Mouse (Mus musculus) frontal cortex, adult 2 months (tissue): ENCODE results near the gene Lilra6. TPM values are rescaled to one million over a fixed set of nuclear protein-coding genes. Genes with fewer than 3 reads are reported as not detected.
"Not testable (repeated sequence)": the region's sequence is repeated elsewhere in the genome, so short reads cannot be mapped to it uniquely, and the experiment has no call there.

Experiments used
- DNase-seq, 2 experiments: peaks; one replicate each; pipeline ENCODE4 v3.0.0; 2022; ENCODE audit warnings: low spot score in 1 of 2; ENCODE audit errors: extremely low spot score in 1 of 2
- polyA plus RNA-seq: library from polyadenylated mRNA; depleted of rRNA; stranded (reverse); fragments of >200 nt; gene quantifications from 2 replicates; pipeline ENCODE4 v1.2.3, GENCODE M21; 2012; rRNA removed

Lilra6 gene
- polyA plus RNA-seq: 0.04 TPM in 1 of 2 replicates, not detected in the other

GRCm38 (mm10) chr7:3915387-3915786, at the start of gene Lilra6:
Lilra6 (minus strand) TSS chr7:3915503.
- DNase-seq: not testable (repeated sequence)

- DNase-seq: no peak
These were observed 46.7 kb upstream of the Lilra6 start for GRCm38 (mm10) chr7:3962017-3962416.

GRCm38 (mm10) chr7:3957387-3957786, 42.1 kb upstream of the Lilra6 start:
- DNase-seq: no peak

DNA sequence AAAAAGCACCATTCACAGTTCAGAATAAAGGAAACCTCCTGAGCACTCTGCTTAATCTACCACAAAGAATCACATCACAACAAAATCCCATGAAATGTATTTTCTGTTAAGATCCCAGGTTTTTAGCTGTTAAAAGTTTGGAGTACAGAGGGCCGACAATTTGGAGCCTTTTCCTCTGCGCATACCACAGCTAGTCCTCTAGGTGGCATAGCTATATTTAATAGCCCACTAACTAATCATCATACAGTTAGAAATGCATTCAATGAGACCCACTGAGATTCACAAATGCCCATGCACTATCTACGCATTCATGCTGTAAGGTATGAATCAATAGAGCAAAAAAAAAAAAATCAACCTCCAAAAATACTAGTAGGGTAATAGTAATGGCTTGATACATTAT, 33.9 kb upstream of the Lilra6 start:
- no peak for DNase-seq

- no peak for DNase-seq
These were observed 32.9 kb upstream of the Lilra6 start for GRCm38 (mm10) chr7:3948223-3948622.

DNA sequence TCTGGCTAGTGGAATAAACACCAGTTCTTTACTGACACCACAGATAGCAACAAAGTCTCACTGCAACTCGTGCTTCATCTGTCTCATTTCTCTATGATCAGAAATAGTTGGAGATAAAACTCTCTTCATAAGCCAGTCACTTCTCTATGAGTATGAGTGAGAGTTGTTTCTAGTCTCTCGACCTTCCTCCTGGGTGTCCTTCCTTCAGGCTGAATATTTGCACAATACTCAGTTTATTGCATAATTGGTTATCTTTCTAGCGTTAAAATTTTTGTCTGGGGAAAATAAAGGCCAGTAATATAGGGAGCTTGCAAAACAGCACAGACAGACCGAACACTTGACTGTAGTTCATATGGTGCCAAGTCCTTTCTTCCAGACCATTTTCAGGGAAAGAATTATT, 30.8 kb upstream of the Lilra6 start:
- DNase-seq: no peak

GRCm38 (mm10) chr7:3940915-3941314, 25.6 kb upstream of the Lilra6 start:
- no peak for DNase-seq

GRCm38 (mm10) chr7:3939866-3940525, 24.7 kb upstream of the Lilra6 start:
- no peak for DNase-seq

DNA sequence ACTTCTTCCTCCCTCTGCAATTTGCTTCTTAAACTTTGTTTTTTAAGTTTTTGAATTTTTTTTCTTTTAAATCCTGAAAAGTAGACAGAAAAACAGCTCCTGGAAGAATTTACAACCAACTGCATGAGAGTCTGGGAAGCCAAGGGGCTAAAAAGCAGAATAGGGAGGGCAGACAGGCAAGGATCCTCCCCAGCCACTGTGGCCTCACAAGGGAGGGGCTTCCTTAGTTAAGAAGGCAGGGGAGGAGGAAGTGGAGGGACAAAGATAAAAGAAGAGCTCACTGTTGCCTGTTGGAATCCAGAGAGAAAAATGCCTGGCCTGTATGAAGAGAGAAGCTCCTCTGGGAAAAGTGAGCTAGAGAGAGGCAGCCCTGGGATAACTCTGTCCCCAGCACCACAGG, 20.2 kb upstream of the Lilra6 start:
- not testable (repeated sequence) for DNase-seq

DNA sequence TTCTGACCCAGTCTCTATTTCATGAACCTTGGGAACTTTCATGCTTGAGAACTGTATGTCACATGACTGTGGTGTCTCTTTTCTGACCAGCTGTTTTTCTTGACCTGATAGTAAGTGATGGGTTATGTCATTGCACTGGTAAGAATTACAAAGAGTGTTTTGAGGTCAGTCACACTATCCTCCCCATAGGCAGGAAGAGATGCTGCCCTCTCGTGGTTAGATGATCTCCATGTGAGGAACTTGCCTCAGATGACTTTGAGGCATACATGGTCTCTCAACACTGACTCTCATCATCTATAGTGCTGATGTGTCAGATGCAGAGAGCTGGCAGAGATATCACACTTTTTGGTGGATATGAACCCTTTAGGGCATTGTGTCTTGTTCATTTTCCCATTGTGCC, 11.6 kb downstream of the Lilra6 start:
- DNase-seq: no peak

GRCm38 (mm10) chr7:3898036-3898590, 17.2 kb downstream of the Lilra6 start, which contains the start of gene Gm14548:
Gm14548 (minus strand) TSS chr7:3898120.
- not testable (repeated sequence) for DNase-seq

DNA sequence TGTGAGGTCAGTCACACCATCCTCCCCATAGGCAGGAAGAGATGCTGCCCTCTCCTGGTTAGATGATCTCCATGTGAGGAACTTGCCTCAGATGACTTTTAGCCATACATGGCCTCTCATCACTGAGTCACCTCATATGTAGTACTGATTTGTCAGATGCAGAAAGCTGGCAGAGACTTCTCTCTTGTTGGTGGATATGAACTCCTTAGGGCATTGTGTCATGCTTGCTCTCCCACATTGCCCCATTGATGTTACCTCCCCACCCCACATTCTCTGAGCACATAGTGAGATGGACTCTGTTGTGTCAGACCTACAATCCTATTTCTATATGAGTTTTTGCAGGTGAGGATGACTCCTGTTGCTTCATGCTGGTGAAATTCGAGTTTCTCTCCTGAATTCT, 40.3 kb downstream of the Lilra6 start:
- DNase-seq: not testable (repeated sequence)

Other genes with a start within 250 kb of the Lilra6 start
- 8.0 and 9.2 TPM in 2 replicates for gene Leng1, start 249.7 kb downstream of the Lilra6 start, polyA plus RNA-seq
- 12.1 and 14.8 TPM in 2 replicates for gene Tmc4, start 237.9 kb downstream of the Lilra6 start, polyA plus RNA-seq
- 103 and 108 TPM in 2 replicates for gene Tsen34, start 222.6 kb downstream of the Lilra6 start, polyA plus RNA-seq
- gene Mboat7, start 222.0 kb downstream of the Lilra6 start, polyA plus RNA-seq: 128 and 139 TPM in 2 replicates
- gene Rps9, start 211.5 kb downstream of the Lilra6 start, polyA plus RNA-seq: 852 and 1,031 TPM in 2 replicates
- gene Pirb, start 195.1 kb downstream of the Lilra6 start, polyA plus RNA-seq: 0.38 and 0.48 TPM in 2 replicates
- not detected in 2 replicates for gene Gm15448, start 89.8 kb downstream of the Lilra6 start, polyA plus RNA-seq
- not detected in 2 replicates for gene Pira2, start 70.5 kb downstream of the Lilra6 start, polyA plus RNA-seq
- gene Gm14548, start 17.4 kb downstream of the Lilra6 start, polyA plus RNA-seq: not detected in 2 replicates
- 7.4 and 10.1 TPM in 2 replicates for gene Lair1, start 147.7 kb upstream of the Lilra6 start, polyA plus RNA-seq
- 712 and 743 TPM in 2 replicates for gene Ttyh1, start 203.9 kb upstream of the Lilra6 start, polyA plus RNA-seq
- gene Leng8, start 221.5 kb upstream of the Lilra6 start, polyA plus RNA-seq: 641 and 654 TPM in 2 replicates
- 7.1 and 8.0 TPM in 2 replicates for gene Leng9, start 234.9 kb upstream of the Lilra6 start, polyA plus RNA-seq
- gene Cdc42ep5, start 249.4 kb upstream of the Lilra6 start, polyA plus RNA-seq: 3.5 and 3.9 TPM in 2 replicates